Mouse (Mus musculus) layer of hippocampus, postnatal 25 days (tissue): ENCODE results near the gene Zbtb40. TPM values are rescaled to one million over a fixed set of nuclear protein-coding genes. Genes with fewer than 3 reads are reported as not detected.

Experiments
- DNase-seq, 2 experiments: peaks; one replicate each; pipeline ENCODE4 v3.0.0; 2022; ENCODE audit warnings: mixed read lengths in 2 of 2, low spot score in 1 of 2; ENCODE audit errors: extremely low spot score in 1 of 2
- total RNA-seq, 2 experiments: library from RNA; stranded (reverse); gene quantifications; 2 replicates each; pipeline ENCODE4 v1.2.3; 2021

Zbtb40 gene
- total RNA-seq, 2 experiments from 2014 or later: 8.8 to 11.3 TPM

- DNase-seq: no peak
Observed at GRCm38 (mm10) chr4:137038096-137038495, 10.5 kb downstream of the Zbtb40 start.

DNA sequence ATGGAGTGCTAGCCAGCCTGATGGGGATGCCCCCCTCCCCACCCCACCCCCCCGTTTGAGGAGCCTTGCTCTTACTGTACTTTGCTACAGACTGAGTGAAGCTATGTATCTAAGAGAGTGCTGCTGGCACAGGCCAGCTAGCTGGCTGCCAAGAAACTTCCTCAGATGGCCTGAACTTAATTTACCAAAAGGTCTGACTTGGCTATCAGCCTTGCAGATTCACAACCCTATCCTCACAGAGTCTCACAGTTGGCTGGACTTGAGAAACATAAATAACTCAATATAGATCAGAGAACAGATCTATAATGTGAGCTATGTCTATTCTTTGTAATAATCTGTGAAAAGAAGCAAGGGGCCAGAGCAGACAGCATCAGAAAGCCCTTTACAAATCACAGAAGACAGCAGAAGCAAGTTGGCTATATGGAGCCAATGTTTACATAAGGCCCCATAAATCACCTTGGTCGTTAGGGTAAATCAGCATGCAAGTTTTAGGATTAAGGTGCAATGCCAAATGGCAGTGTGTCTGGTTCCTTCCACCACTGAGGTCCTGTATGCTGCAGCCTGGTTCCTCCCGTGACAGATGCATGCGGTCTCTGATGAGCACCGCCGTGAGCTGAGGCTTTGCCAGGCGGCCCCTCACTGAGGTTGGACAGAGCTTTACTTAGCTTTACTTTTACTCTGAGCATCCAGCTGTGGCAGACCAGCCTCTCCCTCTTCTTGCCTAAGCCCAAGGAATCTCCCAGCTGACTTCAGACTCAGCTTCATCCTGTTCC is 15.3 kb downstream of the Zbtb40 start:
- DNase-seq: no peak

- DNase-seq: no peak
Observed at GRCm38 (mm10) chr4:137032456-137032855, 16.1 kb downstream of the Zbtb40 start.

- no peak for DNase-seq
Observed at GRCm38 (mm10) chr4:137031319-137031718, 17.3 kb downstream of the Zbtb40 start.

GRCm38 (mm10) chr4:137029348-137029747 is 19.3 kb downstream of the Zbtb40 start:
- no peak for DNase-seq

- no peak for DNase-seq
Observed at GRCm38 (mm10) chr4:137027051-137027450, 21.6 kb downstream of the Zbtb40 start.

- no peak for DNase-seq
Observed at GRCm38 (mm10) chr4:137025570-137025969, 23.0 kb downstream of the Zbtb40 start.

- no peak for DNase-seq
Observed at GRCm38 (mm10) chr4:137025133-137025532, 23.5 kb downstream of the Zbtb40 start.

DNA sequence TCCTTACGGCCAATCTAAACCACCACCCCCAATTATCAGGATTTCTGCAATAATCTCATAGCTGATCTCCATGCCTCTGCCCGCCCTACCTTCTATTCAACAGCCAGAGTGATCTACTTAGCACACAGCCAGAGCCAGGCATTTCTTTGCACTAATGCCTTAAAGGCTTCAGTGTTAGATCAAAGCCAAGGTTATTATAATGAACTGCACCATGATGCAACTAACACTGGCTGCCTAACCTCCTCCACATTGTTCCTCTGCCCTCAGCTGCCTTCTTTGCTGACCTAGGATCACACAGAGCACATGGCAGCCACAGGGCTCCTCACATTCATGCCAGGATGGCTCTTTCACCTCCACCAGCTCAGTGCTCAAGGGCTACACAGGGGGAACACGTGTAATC is 28.5 kb downstream of the Zbtb40 start:
- no peak for DNase-seq

DNA sequence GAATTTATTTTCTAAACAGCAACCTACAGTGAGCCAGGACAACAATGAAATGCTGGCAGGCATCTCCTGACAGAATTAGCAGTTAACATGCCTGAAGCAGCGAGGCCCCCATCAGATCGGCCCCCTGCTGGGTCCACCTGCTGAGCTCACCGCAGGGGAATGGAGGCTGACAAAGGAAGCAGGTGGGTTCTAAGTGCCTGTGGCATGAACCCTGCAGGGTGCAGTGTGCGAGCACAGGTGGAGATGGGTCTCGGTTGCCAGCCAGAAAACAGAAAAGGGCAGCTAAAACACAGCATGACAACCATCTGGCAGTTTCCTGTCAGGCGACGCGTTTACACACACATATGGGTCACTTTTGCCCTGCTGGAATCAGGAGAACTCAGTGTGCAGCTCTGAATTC is 32.7 kb downstream of the Zbtb40 start:
- DNase-seq: no peak

- no peak for DNase-seq
Observed at GRCm38 (mm10) chr4:137015476-137015856, 33.1 kb downstream of the Zbtb40 start.

GRCm38 (mm10) chr4:137014654-137015475 is 33.7 kb downstream of the Zbtb40 start:
- DNase-seq: no peak

GRCm38 (mm10) chr4:137014124-137014523 is 34.5 kb downstream of the Zbtb40 start:
- no peak for DNase-seq

DNA sequence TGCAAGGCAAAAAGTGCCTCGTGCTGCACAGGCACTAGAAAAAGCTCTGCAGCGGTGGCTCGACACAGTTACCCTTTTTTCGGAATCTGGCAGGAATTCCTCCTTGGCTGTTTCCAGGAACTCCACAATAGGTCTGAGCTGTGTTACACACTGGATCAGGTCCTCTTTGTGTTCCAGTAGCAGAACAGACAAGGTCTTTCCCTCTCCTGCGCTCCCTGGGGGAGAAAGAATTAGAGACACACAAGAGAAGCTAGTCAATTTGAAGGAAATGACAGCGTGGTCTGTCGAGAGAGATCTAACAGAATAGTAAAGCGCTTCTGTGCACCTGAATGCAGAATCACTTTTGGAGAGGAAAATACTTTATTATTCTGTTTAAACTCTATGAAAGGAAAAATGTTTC is 41.6 kb downstream of the Zbtb40 start:
- no peak for DNase-seq

- DNase-seq: no peak
Observed at GRCm38 (mm10) chr4:137001825-137002224, 46.8 kb downstream of the Zbtb40 start.

- DNase-seq: no peak
Observed at GRCm38 (mm10) chr4:137001020-137001419, 47.6 kb downstream of the Zbtb40 start.

DNA sequence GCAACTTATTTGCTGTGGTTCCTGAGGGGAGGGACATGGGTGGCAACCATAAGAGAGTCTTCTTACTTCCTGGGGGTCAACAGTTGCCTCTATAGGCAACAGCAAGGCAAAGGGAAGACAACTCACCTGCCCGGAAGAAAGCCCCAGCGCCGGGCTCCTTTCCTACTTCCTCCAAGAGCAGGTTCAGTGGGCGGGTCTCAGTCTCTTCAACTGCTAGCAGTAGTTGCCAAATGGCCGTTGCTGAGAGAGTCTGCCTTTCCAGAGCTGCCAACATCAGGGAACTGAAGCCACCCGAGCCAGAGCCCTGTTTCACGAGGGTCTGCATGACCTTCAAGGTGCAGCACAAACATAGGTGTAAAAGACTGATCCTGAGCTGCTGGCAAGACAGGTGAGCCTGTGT is 50.2 kb downstream of the Zbtb40 start:
- no peak for DNase-seq

DNA sequence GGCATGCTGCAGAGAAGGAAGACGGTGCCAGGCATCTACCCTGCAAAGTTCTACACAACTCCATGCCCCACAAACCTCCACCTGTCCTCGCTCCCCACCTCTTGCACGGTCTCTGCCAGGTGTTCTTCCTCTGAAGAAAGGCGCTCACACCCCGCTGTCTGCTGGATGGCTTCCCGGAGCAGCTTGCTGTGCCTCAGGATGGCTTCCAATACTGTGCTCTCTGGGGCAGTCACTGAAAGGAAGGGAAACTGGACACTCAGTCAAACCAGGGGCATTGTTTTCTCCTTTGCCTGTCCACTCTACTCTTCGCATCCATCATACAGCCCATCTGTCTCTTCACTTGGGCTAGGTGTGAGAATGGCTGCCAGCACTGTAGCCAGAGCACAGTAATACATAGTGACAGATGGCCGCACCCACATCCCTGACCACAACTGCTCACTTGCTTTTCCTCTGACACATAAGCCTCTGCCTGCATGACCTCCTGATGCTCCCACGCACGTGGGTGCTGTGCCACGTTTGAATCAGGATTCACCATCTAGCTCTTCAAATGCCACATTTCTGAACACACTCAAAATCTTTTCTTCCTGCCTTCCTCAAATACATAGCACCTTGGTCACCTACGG is 50.8 kb downstream of the Zbtb40 start:
- no peak for DNase-seq

- DNase-seq: no peak
Observed at GRCm38 (mm10) chr4:136996933-136997332, 51.7 kb downstream of the Zbtb40 start.

GRCm38 (mm10) chr4:136995361-136995760 is 53.2 kb downstream of the Zbtb40 start:
- no peak for DNase-seq

DNA sequence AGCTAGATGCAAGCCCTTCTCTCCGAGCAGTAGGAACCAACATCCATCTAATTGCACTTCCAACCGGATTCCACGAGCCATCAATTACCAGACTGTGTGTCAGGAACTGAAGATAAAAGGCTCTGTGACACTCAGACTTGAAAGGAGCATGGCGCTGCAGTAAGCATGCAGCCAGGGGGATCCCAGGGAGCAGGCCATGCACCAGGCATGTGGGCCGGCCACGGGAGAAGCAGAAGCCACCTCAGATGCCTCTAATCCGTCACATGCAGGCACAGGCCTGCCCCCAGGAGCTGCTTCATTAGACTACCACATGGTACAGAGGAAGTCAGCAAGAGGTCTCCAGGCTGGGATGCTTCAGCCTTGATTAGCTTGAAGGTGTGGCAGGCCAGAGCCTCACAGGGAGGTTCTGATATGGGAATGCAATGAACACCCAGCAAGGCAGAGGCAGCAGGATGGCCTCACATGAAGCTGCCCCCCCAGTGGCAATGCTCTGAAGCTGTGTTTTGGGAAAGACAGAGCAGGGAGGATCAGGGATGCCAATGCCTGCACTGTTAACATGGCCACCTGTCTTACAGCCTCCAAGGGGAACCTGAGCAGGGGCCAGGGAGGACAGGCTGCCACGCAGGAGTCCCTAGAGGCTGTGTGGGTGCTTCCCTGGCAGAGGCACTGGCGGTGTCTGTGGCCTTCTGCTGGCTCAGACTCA is 66.5 kb downstream of the Zbtb40 start:
- no peak for DNase-seq
